Mouse (Mus musculus) R1 (cell line): ENCODE measurements at regions not wholly inside any gene's neighbourhood (a gene's known extent, or its start where the extent isn't known, plus 50 kb on each side); places are given as distances from the start of the nearest gene placed in this dataset.

Source experiments
- DNase-seq: peaks from one replicate; pipeline ENCODE4 v3.0.0-alpha.2; 2018; ENCODE audit warnings: low read depth, low spot score

DNA sequence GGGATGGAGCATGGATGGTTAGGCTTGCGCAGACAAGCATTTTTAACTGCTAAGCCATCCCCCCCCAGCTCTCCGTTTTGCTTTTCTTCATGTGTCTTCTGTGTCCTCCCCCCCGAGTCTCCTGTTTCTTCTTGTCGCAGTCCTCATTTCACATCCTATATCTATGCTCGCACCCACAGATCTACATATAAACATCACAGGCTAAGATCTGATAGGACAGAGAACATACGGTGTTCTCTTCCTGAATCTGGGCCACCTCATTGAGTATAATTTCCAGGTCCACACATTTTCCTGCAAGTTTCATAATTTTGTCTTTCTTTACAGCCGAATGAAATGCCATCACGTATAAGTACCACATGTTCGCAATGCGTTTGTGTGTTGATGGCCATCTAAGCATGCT, 168.7 kb downstream of the Zfp36l1 start:
- DNase-seq = no peak

GRCm38 (mm10) chr12:79942563-79943131, 170.2 kb downstream of the Zfp36l1 start:
- DNase-seq = no peak

DNA sequence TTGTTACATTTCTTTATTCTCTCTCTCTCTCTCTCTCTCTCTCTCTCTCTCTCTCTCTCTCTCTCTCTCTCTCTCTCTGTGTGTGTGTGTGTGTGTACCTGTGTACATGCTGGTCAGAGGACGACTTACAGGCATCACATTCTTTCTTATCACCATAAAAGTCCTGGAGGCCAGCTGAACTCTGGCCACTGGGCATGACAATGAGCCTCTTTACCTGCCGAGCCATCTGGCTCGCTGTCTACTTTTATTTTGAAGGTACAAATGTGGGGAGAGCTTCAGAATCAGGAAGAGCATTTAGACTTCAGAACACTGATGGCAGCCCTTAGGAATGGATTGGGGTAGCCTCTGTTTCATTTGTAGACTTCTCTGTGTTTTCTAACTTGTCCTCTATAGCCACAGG, 171.0 kb downstream of the Zfp36l1 start:
- DNase-seq = peak; percentile 20

DNA sequence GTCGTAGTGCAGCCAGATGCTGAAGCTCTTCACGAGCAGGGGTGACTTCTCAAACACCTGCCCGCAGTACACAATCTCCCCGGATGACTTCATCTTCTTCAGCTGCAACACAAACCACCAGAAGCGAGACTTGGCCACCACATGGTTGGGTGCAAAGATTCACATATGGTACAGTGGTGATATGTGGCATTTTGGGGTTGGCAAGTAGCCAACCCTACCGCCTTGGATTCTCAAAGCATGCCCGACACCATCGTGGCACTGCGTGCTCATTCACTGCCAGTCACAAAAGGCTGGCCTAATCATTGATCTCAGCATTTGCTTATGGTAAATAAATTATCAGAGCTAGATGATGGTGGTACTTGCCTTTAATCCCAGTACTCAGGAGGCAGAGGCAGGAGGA, 173.4 kb downstream of the Zfp36l1 start:
- no peak for DNase-seq

DNA sequence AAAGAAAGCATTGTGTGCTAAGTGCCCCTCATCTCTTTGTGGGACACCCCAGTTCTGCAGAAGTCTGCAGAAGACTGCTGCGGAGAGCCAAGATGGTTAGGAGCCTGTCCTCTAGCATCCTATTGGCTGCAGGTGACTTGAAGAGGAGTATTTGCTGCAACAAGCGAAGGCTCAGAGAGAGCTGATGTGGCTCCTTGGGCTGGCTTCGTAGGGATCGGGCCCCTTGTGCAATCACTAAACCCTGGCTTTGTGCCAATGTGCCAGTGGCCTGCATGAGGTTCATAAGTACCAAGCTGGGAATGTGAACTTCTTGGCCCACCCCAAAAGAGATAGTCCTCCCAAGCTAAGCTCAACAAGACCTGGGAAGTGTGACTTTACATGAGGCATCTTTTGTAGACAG, 174.9 kb downstream of the Zfp36l1 start:
- DNase-seq = no peak

- DNase-seq = no peak
Observed at GRCm38 (mm10) chr12:79936698-79937097, 176.1 kb downstream of the Zfp36l1 start.

DNA sequence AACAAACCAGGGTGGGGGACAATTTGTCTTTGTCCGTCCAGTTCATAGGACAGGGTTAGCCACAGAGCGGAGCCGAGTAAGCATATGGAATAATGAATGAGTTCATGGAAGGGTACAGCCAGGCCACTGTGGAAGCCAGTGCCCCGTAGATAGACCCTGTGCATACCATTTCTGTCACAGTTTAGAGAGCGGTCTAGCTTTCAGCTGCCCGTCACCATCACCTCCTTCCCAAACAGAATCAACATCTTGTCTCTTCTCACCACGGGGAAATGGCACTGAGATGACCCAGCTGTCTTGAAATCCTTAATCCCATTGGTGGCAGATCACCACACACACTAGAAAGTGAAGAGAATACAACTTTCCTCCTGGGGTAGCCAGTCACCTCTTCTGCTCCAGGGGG, 178.7 kb downstream of the Zfp36l1 start:
- no peak for DNase-seq

DNA sequence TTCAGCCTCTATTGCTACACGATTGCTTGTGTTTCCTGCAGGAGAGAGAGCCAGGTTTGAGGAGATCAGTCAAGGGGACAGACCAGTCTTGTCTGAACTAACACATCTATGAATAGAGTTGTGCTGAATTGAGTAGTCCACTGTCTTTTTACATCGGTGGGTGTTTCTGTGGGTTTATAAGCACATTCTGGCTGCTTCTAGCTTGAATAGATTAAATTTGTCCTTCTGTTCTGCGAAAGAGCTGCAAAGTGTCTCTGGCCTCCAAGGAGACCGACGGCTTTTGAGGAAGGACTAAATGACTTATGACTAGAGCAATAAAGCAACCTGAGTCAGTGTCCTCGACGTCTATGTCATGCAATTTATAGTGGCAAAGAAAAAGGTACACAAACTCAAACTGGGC, 179.9 kb downstream of the Zfp36l1 start:
- DNase-seq = no peak

DNA sequence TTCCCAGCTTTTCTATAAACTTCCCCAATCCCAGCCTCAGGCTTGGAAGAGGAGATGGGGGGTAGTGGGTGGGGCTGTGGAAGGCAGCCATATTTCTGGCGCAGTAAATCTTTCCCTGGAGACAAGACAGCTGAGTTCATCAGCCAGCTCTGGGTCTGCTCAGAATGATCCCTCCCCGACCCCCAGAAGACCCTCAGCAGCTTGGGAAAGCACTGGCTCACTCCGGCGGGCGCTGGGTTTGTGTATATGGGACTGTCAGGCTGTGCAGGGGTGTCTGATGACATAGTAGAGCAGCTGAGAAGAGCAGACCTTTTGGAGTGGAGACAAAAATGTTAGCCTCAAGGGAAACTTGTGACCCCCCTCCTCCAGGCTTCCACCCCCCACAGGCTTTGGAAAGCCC, 181.4 kb downstream of the Zfp36l1 start:
- DNase-seq = no peak

DNA sequence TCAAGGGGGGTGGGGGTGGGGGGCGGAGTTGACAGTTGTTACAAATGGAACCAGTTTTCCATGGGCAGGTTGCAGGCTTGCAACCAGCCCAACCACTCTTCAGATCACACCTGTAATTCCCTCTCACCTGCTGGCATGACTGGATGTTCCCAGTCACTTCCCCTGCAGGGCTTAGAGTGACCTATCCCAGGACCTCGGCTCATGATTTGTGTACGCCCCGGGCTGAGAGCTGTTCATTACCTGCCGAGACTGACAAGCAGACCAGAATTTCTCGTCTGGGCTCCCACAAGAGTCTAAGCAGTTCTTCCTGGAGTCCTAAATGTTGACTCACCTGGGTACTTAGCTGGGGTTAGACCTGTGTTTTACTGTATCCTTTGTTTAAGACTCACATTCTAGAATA, 183.0 kb downstream of the Zfp36l1 start:
- no peak for DNase-seq

GRCm38 (mm10) chr12:79928739-79929380, 184.0 kb downstream of the Zfp36l1 start:
- no peak for DNase-seq

GRCm38 (mm10) chr12:79928298-79928697, 184.5 kb downstream of the Zfp36l1 start:
- DNase-seq = no peak

- no peak for DNase-seq
Observed at GRCm38 (mm10) chr12:79925704-79926588, 186.9 kb downstream of the Zfp36l1 start.

DNA sequence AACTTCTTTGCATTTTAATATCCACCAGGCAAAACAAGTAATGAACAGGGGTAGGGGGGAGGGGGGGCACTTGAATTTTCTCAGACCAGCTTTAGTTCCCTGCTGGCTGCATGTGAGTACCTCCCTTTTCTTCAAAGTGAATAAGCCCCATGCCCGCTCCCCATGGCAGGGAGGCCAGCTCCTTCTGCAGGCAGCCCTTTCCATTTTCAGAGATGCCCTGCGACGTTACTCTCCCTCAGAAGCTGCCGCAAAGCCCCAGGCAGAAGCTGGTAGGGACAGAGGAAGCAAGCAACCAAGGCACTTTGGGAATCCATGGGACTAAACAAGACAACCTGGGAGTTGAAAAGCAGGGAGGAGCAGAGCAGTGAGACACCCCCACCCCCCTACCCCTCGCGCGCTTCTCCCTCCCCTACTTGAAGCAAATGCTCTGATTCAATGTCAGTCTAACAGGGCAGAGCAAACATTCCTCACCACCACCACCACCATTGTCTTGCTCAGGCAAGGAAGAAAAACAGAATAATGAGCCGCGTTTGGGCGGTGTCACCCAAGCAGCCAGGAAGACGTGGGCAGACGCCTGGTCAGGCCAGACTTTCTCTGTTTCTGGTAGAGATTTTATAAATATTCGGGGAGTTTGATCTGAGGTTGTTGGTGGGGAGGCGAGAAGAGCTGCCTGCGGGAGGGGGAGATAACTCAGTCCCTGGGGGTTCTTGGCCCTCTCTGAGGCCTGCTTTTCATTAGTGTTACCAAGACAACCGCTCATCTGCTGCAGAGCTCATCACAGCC, 187.7 kb downstream of the Zfp36l1 start:
- DNase-seq = peak; percentile 73

- DNase-seq = no peak
Observed at GRCm38 (mm10) chr12:79923811-79924210, 189.0 kb downstream of the Zfp36l1 start.

DNA sequence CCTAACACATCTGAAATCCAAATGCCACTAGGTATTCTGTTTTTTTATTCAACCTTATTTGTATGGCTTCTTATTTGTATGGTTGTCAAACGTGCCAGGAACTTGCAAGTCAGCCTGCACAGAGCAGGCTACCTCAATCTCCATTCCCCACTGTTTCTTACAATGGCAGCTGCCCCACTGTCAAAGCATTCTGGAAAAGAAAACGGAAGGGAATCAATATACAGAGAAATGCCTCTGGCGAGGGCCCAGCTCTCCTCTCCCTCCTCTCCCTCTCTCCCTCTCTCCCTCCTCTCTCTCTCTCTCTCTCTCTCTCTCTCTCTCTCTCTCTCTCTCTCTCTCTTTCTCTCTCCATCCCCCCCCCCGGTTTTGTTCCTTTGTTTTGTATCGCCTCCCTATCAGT, 191.0 kb downstream of the Zfp36l1 start:
- no peak for DNase-seq

DNA sequence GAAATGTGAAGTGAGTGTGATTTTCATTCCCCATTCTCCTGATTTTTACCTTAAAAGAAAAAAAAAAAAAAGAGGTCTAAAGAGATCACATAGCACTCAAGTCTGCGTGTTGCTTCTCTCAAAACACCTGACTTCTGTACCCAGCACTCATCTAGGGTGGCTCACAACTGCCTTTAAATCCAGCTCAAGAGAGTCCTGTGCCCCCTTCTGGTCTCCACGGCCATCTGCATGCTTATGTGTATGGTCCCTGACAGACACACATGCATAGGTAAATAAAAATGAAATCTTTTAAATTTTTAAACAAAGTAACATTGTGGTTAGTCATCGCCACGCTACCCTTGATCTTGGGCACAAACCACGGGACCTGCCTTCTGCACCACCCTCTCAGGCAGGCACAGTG, 193.8 kb downstream of the Zfp36l1 start:
- peak; percentile 25 for DNase-seq

DNA sequence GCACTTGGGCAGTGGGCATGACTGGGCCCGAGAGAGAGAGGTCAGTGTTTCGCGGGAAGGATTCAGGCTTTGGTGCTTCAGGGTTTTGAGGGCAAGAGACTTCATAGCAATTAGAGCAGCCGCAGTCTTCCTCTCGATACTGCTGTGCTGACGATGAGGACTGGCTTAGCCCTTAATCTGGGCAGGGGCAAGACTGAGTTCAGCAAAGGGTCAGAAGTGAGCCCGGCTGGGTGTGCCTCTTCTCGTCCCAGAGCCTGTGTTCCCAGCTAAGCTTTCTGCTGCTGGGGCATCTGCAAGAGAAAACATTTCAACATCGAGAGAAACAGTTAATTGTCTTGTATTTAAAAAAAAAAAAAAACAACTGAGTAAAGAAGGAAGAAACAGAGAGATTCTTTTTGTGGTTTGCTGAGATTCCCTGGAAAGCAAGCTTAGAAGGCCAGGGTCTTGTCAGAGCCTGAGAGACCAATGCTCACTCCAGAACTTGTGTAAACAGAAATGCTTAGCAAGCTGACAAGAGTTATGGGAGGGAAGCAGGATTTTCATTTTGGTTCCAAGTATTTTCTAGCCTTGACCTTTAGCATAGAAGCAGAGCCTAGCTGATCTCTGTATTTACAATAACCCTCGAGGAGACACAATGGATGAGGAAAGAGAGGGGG, 195.1 kb downstream of the Zfp36l1 start:
- DNase-seq = peak; percentile 18

DNA sequence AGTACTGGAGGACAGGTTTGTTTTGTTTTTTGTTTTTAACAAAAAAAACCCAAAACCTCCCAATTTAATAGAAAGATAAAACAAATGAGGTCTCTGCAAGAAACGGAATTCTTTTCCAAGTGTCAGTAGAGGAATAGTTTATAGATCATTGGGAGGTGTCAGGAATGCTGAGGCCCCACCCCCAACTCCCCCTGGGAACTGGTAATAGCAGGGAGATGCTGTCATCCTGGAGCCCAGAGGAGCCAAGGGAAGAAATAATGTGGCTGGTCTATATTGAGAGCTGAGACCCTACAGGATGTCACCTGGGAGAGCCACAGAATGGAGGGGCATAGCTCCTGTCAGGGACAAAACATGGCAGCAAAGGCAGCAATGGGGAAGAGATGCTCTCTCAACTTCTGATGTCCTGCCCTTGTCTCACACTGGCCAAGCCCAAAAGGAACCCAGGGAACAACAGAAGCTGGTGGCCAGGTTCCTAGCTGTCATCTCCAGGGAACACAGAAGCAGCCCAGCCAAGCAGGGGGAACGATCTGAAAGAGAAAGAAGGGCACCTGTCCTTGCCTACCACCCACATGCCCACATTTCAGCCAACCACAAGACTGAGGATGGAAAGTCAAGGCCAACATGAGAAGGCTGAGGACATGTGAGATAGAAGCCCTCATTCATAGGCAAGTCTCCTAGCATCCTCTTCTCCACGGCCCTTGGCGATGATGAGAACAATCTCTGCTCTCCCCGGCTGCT, 195.7 kb downstream of the Zfp36l1 start:
- DNase-seq = no peak

- DNase-seq = no peak
Observed at GRCm38 (mm10) chr12:79913898-79914297, 198.9 kb downstream of the Zfp36l1 start.
